Mouse (Mus musculus) cerebellum, adult 2 months (tissue): ENCODE results near the gene Pspn.

ENCODE experiments used
- CTCF ChIP-seq: fragments of 200-500 bp; IDR thresholded peaks from 2 replicates; pipeline ENCODE4 v1.5.1; 2011; ENCODE audit warnings: low read depth, mild to moderate bottlenecking, control low read depth, low read length, moderate library complexity, borderline replicate concordance; ENCODE audit not compliant: insufficient read depth
- POLR2A ChIP-seq: fragments of 200-500 bp; IDR thresholded peaks from 2 replicates; pipeline ENCODE4 v1.6.1; 2011; ENCODE audit warnings: low read length, control low read depth, borderline replicate concordance; ENCODE audit not compliant: insufficient read depth

DNA sequence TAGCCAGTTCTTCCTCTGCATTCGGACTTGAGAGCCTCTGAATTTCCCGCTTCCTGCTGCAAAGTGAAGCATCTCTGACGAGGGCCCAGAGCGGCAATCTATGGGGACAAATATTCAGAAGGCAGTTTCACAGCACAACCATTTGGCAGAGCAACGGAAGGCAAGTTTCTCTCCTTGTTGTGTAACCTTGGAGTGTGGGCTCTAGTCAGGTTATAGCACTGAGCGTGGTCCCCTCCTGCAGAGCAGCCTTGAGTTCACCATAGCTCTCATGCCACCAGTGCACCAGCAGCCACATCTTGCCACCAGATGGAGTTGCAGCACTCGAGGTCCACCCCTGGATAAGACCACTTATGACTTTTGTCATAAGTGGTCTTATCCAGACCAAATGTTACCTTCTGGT lies 11.4 kb downstream of the Pspn start:
- no peak for TF ChIP-seq CTCF
- TF ChIP-seq POLR2A: no peak
